Mouse (Mus musculus) lung, embryonic 14.5 days (tissue): ENCODE measurements at regions not wholly inside any gene's neighbourhood (a gene's known extent, or its start where the extent isn't known, plus 50 kb on each side); places are given as distances from the start of the nearest gene placed in this dataset.

ENCODE experiments used
- ATAC-seq: fragments of 200-750 bp; cut with Nextera tagmentation; 2 replicates; pipeline ENCODE4 v1.8.0; 2017; ENCODE audit warnings: mild to moderate bottlenecking, moderate TSS enrichment, moderate library complexity; ENCODE audit not compliant: insufficient read depth
- DNase-seq: peaks from one replicate; pipeline ENCODE4 v3.0.0-alpha.2; 2015
- H3K27ac ChIP-seq: fragments of 300-500 bp; sonication (generic); 2 replicates; pipeline ENCODE4 v1.5.1; 2014; ENCODE audit warnings: low read depth, mild to moderate bottlenecking, moderate library complexity
- H3K27me3 ChIP-seq: fragments of 300-500 bp; sonication (generic); 2 replicates; pipeline ENCODE4 v1.6.1; 2014; ENCODE audit warnings: low read length, control low read depth; ENCODE audit not compliant: insufficient read depth
- H3K36me3 ChIP-seq: fragments of 300-500 bp; sonication (generic); 2 replicates; pipeline ENCODE4 v1.6.1; 2014; ENCODE audit warnings: control low read depth; ENCODE audit not compliant: insufficient read depth
- H3K4me1 ChIP-seq: fragments of 300-500 bp; sonication (generic); 2 replicates; pipeline ENCODE4 v1.6.1; 2014; ENCODE audit warnings: antibody characterized with exemption, control low read depth; ENCODE audit not compliant: insufficient read depth
- H3K4me2 ChIP-seq: fragments of 300-500 bp; sonication (generic); 2 replicates; pipeline ENCODE4 v1.6.1; 2014; ENCODE audit warnings: mild to moderate bottlenecking
- H3K4me3 ChIP-seq: fragments of 300-500 bp; sonication (generic); 2 replicates; pipeline ENCODE4 v1.5.1; 2014; ENCODE audit warnings: low read depth, low read length
- H3K9ac ChIP-seq: fragments of 300-500 bp; sonication (generic); 2 replicates; pipeline ENCODE4 v1.6.1; 2014
- H3K9me3 ChIP-seq: fragments of 300-500 bp; sonication (generic); 2 replicates; pipeline ENCODE4 v1.6.1; 2016; ENCODE audit warnings: low read depth, low read length, control low read depth
- CTCF ChIP-seq: IDR thresholded peaks from 2 replicates; pipeline ENCODE4 v1.5.1; 2016; ENCODE audit warnings: antibody characterized with exemption, low read depth
- WGBS: fragments of 180-500 bp; shearing (Covaris S2); extraction: QIAGEN DNeasy Blood & Tissue Kit; methylation state at CpG from one replicate; pipeline ENCODE4 v1.1.7; 2014; 5-methylcytosine and 5-hydroxymethylcytosine counted together

- no peak overlapping the region for H3K4me3 ChIP-seq
- TF ChIP-seq CTCF: no peak
- no peaks in the 10 kb centered on the region for H3K9me3 ChIP-seq
- DNase-seq (no peak), ATAC-seq (no peak)
- 77% methylated on average over 6 of the region's 6 CpGs for WGBS
- H3K9ac ChIP-seq: no peak overlapping the region
- no peaks in the 10 kb centered on the region for H3K27me3 ChIP-seq
- H3K4me1 ChIP-seq: no peaks in the 10 kb centered on the region
- no peaks in the 10 kb centered on the region for H3K36me3 ChIP-seq
- H3K4me2 ChIP-seq: no peak overlapping the region
- no peak overlapping the region for H3K27ac ChIP-seq
Observed at GRCm38 (mm10) chr14:102925769-102926443, 56.5 kb downstream of the Kctd12 start.

GRCm38 (mm10) chr14:102924674-102925073, 57.8 kb downstream of the Kctd12 start:
- DNase-seq (no peak), ATAC-seq (no peak)
- no peaks in the 10 kb centered on the region for H3K36me3 ChIP-seq
- no peaks in the 10 kb centered on the region for H3K4me1 ChIP-seq
- 57% methylated on average over 4 of the region's 4 CpGs for WGBS
- H3K4me2 ChIP-seq: no peak overlapping the region
- no peaks in the 10 kb centered on the region for H3K9me3 ChIP-seq
- no peak for TF ChIP-seq CTCF
- H3K27me3 ChIP-seq: no peaks in the 10 kb centered on the region
- no peak overlapping the region for H3K27ac ChIP-seq
- no peak overlapping the region for H3K9ac ChIP-seq
- H3K4me3 ChIP-seq: no peak overlapping the region

- H3K27ac ChIP-seq: no peak overlapping the region
- 77% methylated on average over 5 of the region's 5 CpGs for WGBS
- DNase-seq (no peak), ATAC-seq (no peak)
- no peak overlapping the region for H3K4me3 ChIP-seq
- no peak overlapping the region for H3K9ac ChIP-seq
- H3K36me3 ChIP-seq: no peaks in the 10 kb centered on the region
- H3K4me2 ChIP-seq: no peak overlapping the region
- no peaks in the 10 kb centered on the region for H3K27me3 ChIP-seq
- H3K4me1 ChIP-seq: no peaks in the 10 kb centered on the region
- TF ChIP-seq CTCF: no peak
- no peaks in the 10 kb centered on the region for H3K9me3 ChIP-seq
Observed at GRCm38 (mm10) chr14:102922496-102922993, 59.9 kb downstream of the Kctd12 start.

GRCm38 (mm10) chr14:102920415-102920814, 62.0 kb downstream of the Kctd12 start:
- Histone ChIP-seq H3K4me2 (no peak overlapping the region), H3K4me3 (no peak overlapping the region), H3K27ac (no peak overlapping the region), H3K9me3 (no peaks in the 10 kb centered on the region), H3K27me3 (no peaks in the 10 kb centered on the region), H3K4me1 (no peaks in the 10 kb centered on the region), H3K36me3 (no peaks in the 10 kb centered on the region), H3K9ac (no peak overlapping the region)
- WGBS: 79% methylated on average over 6 of the region's 6 CpGs
- ATAC-seq (no peak), DNase-seq (no peak)
- no peak for TF ChIP-seq CTCF

- no peak overlapping the region for H3K4me2 ChIP-seq
- H3K27ac ChIP-seq: no peak overlapping the region
- ATAC-seq (no peak), DNase-seq (no peak)
- H3K36me3 ChIP-seq: no peaks in the 10 kb centered on the region
- no peak overlapping the region for H3K9ac ChIP-seq
- no peaks in the 10 kb centered on the region for H3K27me3 ChIP-seq
- WGBS: 68% methylated on average over 7 of the region's 7 CpGs
- no peak overlapping the region for H3K4me3 ChIP-seq
- no peaks in the 10 kb centered on the region for H3K9me3 ChIP-seq
- no peaks in the 10 kb centered on the region for H3K4me1 ChIP-seq
- no peak for TF ChIP-seq CTCF
Observed at GRCm38 (mm10) chr14:102919261-102919801, 63.1 kb downstream of the Kctd12 start.

- no peaks in the 10 kb centered on the region for H3K4me1 ChIP-seq
- 66% methylated on average over 1 of the region's 1 CpGs for WGBS
- H3K27ac ChIP-seq: no peak overlapping the region
- H3K9me3 ChIP-seq: no peaks in the 10 kb centered on the region
- DNase-seq (no peak), ATAC-seq (no peak)
- TF ChIP-seq CTCF: no peak
- no peaks in the 10 kb centered on the region for H3K36me3 ChIP-seq
- H3K4me2 ChIP-seq: no peak overlapping the region
- H3K9ac ChIP-seq: no peak overlapping the region
- H3K4me3 ChIP-seq: no peak overlapping the region
- no peaks in the 10 kb centered on the region for H3K27me3 ChIP-seq
Observed at GRCm38 (mm10) chr14:102917929-102918328, 64.5 kb downstream of the Kctd12 start.

GRCm38 (mm10) chr14:102915918-102916317, 66.5 kb downstream of the Kctd12 start:
- no peak overlapping the region for H3K4me2 ChIP-seq
- ATAC-seq (no peak), DNase-seq (no peak)
- no peak overlapping the region for H3K9ac ChIP-seq
- no peaks in the 10 kb centered on the region for H3K27me3 ChIP-seq
- TF ChIP-seq CTCF: no peak
- 83% methylated on average over 4 of the region's 4 CpGs for WGBS
- no peaks in the 10 kb centered on the region for H3K4me1 ChIP-seq
- H3K4me3 ChIP-seq: no peak overlapping the region
- H3K9me3 ChIP-seq: no peaks in the 10 kb centered on the region
- no peaks in the 10 kb centered on the region for H3K36me3 ChIP-seq
- no peak overlapping the region for H3K27ac ChIP-seq
